8 mouse cellular contexts compared by ENCODE assay signal in genomic region chr7:65497733-65498583, GRCm38 (mm10). TPM values are rescaled to one million over a fixed set of nuclear protein-coding genes. Genes with fewer than 3 reads are reported as not detected.
A peak's percentile ranks its signal among the peaks of the same experiment; 100 is the strongest.
DNase-seq lines count a peak whose midpoint lies in the region; ATAC-seq and TF ChIP-seq lines count a peak whose summit lies in the region.

No protein-coding gene starts in this region.

- TF ChIP-seq CTCF in intestine, postnatal 0 days (IDR thresholded peaks at IDR 0.05; ENCODE audit: low read depth): peak; percentile 96

- H3K27me3 ChIP-seq in intestine, postnatal 0 days (replicated peaks; ENCODE audit: control insufficient read depth, insufficient read depth, low read length): no peaks in the 10 kb centered on the region
- H3K27me3 ChIP-seq in midbrain, embryonic 13.5 days: no peaks in the 10 kb centered on the region
- no peaks in the 10 kb centered on the region for H3K27me3 ChIP-seq in stomach, embryonic 14.5 days (ENCODE audit: control insufficient read depth, insufficient read depth, low read length)

- WGBS in intestine, postnatal 0 days: 53% methylated on average over 12 of the region's 12 CpGs
- 52% methylated on average over 12 of the region's 12 CpGs for WGBS in midbrain, embryonic 13.5 days
- 53% methylated on average over 12 of the region's 12 CpGs for WGBS in stomach, embryonic 14.5 days

- H3K4me2 ChIP-seq in intestine, postnatal 0 days (replicated peaks; ENCODE audit: low read depth): no peak overlapping the region
- H3K4me2 ChIP-seq in midbrain, embryonic 13.5 days (replicated peaks): no peak overlapping the region
- no peak overlapping the region for H3K4me2 ChIP-seq in stomach, embryonic 14.5 days (replicated peaks; ENCODE audit: low read depth, low read length)

- H3K36me3 ChIP-seq in intestine, postnatal 0 days (ENCODE audit: control insufficient read depth, insufficient read depth): no peaks in the 10 kb centered on the region
- H3K36me3 ChIP-seq in midbrain, embryonic 13.5 days: no peaks in the 10 kb centered on the region
- H3K36me3 ChIP-seq in stomach, embryonic 14.5 days (ENCODE audit: control insufficient read depth, insufficient read depth, low read length): no peaks in the 10 kb centered on the region

- no peak overlapping the region for H3K9ac ChIP-seq in intestine, postnatal 0 days (ENCODE audit: low read depth, low read length)
- no peak overlapping the region for H3K9ac ChIP-seq in midbrain, embryonic 13.5 days (replicated peaks)
- H3K9ac ChIP-seq in stomach, embryonic 14.5 days (replicated peaks; ENCODE audit: low read depth, low read length): no peak overlapping the region

- H3K27ac ChIP-seq in intestine, postnatal 0 days (ENCODE audit: low read depth, low read length): no peak overlapping the region
- no peak overlapping the region for H3K27ac ChIP-seq in midbrain, embryonic 13.5 days
- no peak overlapping the region for H3K27ac ChIP-seq in stomach, embryonic 14.5 days (ENCODE audit: low read length)

- peak; percentile 78 for ATAC-seq in intestine, postnatal 0 days
- peak; percentile 56; the same call in 1 of the 2 replicates for ATAC-seq in midbrain, embryonic 13.5 days
- ATAC-seq in stomach, embryonic 14.5 days (ENCODE audit: insufficient number of reproducible peaks, insufficient read depth, low FRiP score, low read depth): peak; percentile 49; the same call in 1 of the 2 replicates

- H3K4me1 ChIP-seq in intestine, postnatal 0 days (replicated peaks; ENCODE audit: control insufficient read depth, insufficient read depth, low read length): no peaks in the 10 kb centered on the region
- 0 out of 2 replicates have a peak, but pooled peaks cover 2% of the 10 kb centered on the region for H3K4me1 ChIP-seq in midbrain, embryonic 13.5 days (replicated peaks)
- H3K4me1 ChIP-seq in stomach, embryonic 14.5 days (ENCODE audit: control insufficient read depth, insufficient read depth, low read length): no peaks in the 10 kb centered on the region

- no peak overlapping the region for H3K4me3 ChIP-seq in intestine, postnatal 0 days (ENCODE audit: low read depth, low read length)
- H3K4me3 ChIP-seq in midbrain, embryonic 13.5 days (replicated peaks): no peak overlapping the region
- no peak overlapping the region for H3K4me3 ChIP-seq in stomach, embryonic 14.5 days (ENCODE audit: low read depth, low read length)

- intact Hi-C loops in left cerebral cortex, postnatal 25 days (cut with DNase I): loop anchor here (2.0 kb wide), 1 partner anchor 179 kb away; no protein-coding TSS in a partner anchor

- DNase-seq in adrenal gland, postnatal 14 days: peak; percentile 93
- DNase-seq in embryo, embryonic 11.5 days (ENCODE audit: low read depth, low spot score): peak; percentile 20
- DNase-seq in heart, adult 11 months: peak; percentile 93
- peak; percentile 64 to 67 for DNase-seq in left cerebral cortex, postnatal 25 days (ENCODE audit: low spot score in 2 of 2)
- DNase-seq in T-cell, adult 2 months (ENCODE audit: low spot score): no peak

- H3K9me3 ChIP-seq in intestine, postnatal 0 days (ENCODE audit: control insufficient read depth): no peaks in the 10 kb centered on the region
- 0 out of 2 replicates have a peak, but pooled peaks cover 3% of the 10 kb centered on the region for H3K9me3 ChIP-seq in midbrain, embryonic 13.5 days
- no peaks in the 10 kb centered on the region for H3K9me3 ChIP-seq in stomach, embryonic 14.5 days (ENCODE audit: control insufficient read depth, low read depth, low read length)

RNA-seq across cellular contexts. Expression of gene Tjp1, which starts 29.6 kb away (rescaled TPM):
- 96.7 and 105 TPM in 2 replicates for total RNA-seq in adrenal gland, postnatal 14 days (2021)
- 9.7 and 10.5 TPM in 2 replicates for polyA plus RNA-seq in intestine, postnatal 0 days (2015; fragmentation: Nextera tagmentation; extraction: Ambion mirVana)
- 100 to 1,000 TPM; 147 to 148 TPM for total RNA-seq in left cerebral cortex, postnatal 25 days (2021)
- polyA plus RNA-seq in midbrain, embryonic 13.5 days (2015; fragmentation: Nextera tagmentation; extraction: Ambion mirVana): 22.3 and 26.9 TPM in 2 replicates
- 13.4 and 16.8 TPM in 2 replicates for polyA plus RNA-seq in stomach, embryonic 14.5 days (2014; fragmentation: Nextera tagmentation; extraction: Ambion mirVana)
